Mouse (Mus musculus) erythroblast, embryonic 14.5 days (primary cell): Measurements from ENCODE around the gene Dmc1.

Source experiments
- GATA1 ChIP-seq: IDR thresholded peaks from 2 replicates; pipeline ENCODE4 v1.6.1; 2012; ENCODE audit warnings: low read length, inconsistent platforms, mixed read lengths
- TAL1 ChIP-seq: IDR thresholded peaks from 3 replicates; pipeline ENCODE4 v1.6.1; 2012; ENCODE audit warnings: low read length, inconsistent platforms, mixed read lengths

- TF ChIP-seq GATA1 = no peak
- no peak for TF ChIP-seq TAL1
Measured at GRCm38 (mm10) chr15:79600176-79600575, 4.7 kb downstream of the Dmc1 start.
